Comparison of ENCODE assay signal across 9 mouse cellular contexts in genomic region chr4:120120276-120120675, GRCm38 (mm10). TPM values are rescaled to one million over a fixed set of nuclear protein-coding genes. Genes with fewer than 3 reads are reported as not detected.
DNase-seq lines count a peak whose midpoint lies in the region; ATAC-seq and TF ChIP-seq lines count a peak whose summit lies in the region.
"Had no signal": no experiment of that assay in that cellular context is flagged by ENCODE, and none has a peak within 500 bp of the region (broad histone marks: within the 10 kb centered on the region; RNA-seq: fewer than 3 reads in every experiment).

No protein-coding gene starts in this region.

- H3K9me3 ChIP-seq in liver, embryonic 12.5 days (replicated peaks) = no peaks in the 10 kb centered on the region
- H3K9me3 ChIP-seq in kidney, postnatal 0 days (replicated peaks; ENCODE audit: low read length) = no peaks in the 10 kb centered on the region
- H3K9me3 ChIP-seq: limb, embryonic 15.5 days had no signal

- no peaks in the 10 kb centered on the region for H3K36me3 ChIP-seq in liver, embryonic 12.5 days
- no peaks in the 10 kb centered on the region for H3K36me3 ChIP-seq in kidney, postnatal 0 days (ENCODE audit: insufficient read depth, low read length)
- H3K36me3 ChIP-seq: limb, embryonic 15.5 days had no signal

- H3K27me3 ChIP-seq in liver, embryonic 12.5 days (replicated peaks) = no peaks in the 10 kb centered on the region
- H3K27me3 ChIP-seq in kidney, postnatal 0 days (ENCODE audit: insufficient read depth, low read length) = no peaks in the 10 kb centered on the region

- no peak overlapping the region for H3K4me2 ChIP-seq in liver, embryonic 12.5 days
- H3K4me2 ChIP-seq in kidney, postnatal 0 days (ENCODE audit: low read length) = no peak overlapping the region
- H3K4me2 ChIP-seq: limb, embryonic 15.5 days had no signal

- H3K4me3 ChIP-seq in liver, embryonic 12.5 days = no peak overlapping the region
- H3K4me3 ChIP-seq in kidney, postnatal 0 days (replicated peaks; ENCODE audit: low read depth, low read length) = no peak overlapping the region
- H3K4me3 ChIP-seq: limb, embryonic 15.5 days had no signal

- peak; percentile 41 for DNase-seq in liver
- DNase-seq in Muller cell, postnatal 12 days (ENCODE audit: inconsistent ontology term) = peak; percentile 65
- peak; percentile 84 for DNase-seq in cerebellum, adult 9-10 months
- DNase-seq in gastrocnemius, postnatal 36 days = peak; percentile 41 to 46
- DNase-seq in kidney, postnatal 0 days (ENCODE audit: low spot score) = peak; percentile 58
- DNase-seq in mesoderm, embryonic 11.5 days (ENCODE audit: low read depth, low spot score) = peak; percentile 52
- peak; percentile 64 for DNase-seq in thymus, postnatal 25 days

- H3K9ac ChIP-seq in liver, embryonic 12.5 days = no peak overlapping the region
- no peak overlapping the region for H3K9ac ChIP-seq in kidney, postnatal 0 days (ENCODE audit: low read depth, low read length)
- H3K9ac ChIP-seq: limb, embryonic 15.5 days had no signal

- intact Hi-C loops in gastrocnemius, postnatal 36 days (cut with DNase I) = loop anchor here (10.0 kb wide), 1 partner anchor 205 kb away; no protein-coding TSS in a partner anchor

- ATAC-seq in liver, embryonic 12.5 days = no peak
- ATAC-seq in kidney, postnatal 0 days (replicated peaks; ENCODE audit: low FRiP score, low read depth) = no peak

- 25% methylated on average over 8 of the region's 8 CpGs for WGBS in liver, embryonic 12.5 days (ENCODE audit: insufficient replicate concordance)
- WGBS in kidney, postnatal 0 days = 29% methylated on average over 8 of the region's 8 CpGs

- no peaks in the 10 kb centered on the region for H3K4me1 ChIP-seq in liver, embryonic 12.5 days
- H3K4me1 ChIP-seq in kidney, postnatal 0 days (replicated peaks; ENCODE audit: insufficient read depth, low read length) = no peaks in the 10 kb centered on the region

- TF ChIP-seq CTCF in kidney, postnatal 0 days (IDR thresholded peaks at IDR 0.05; ENCODE audit: low read depth) = peak; percentile 89

- no peak overlapping the region for H3K27ac ChIP-seq in liver, embryonic 12.5 days
- no peak overlapping the region for H3K27ac ChIP-seq in kidney, postnatal 0 days
- H3K27ac ChIP-seq: limb, embryonic 15.5 days had no signal

RNA-seq across cellular contexts. Expression of gene Edn2, which starts 40.7 kb away (rescaled TPM):
- 0.15 and 0.35 TPM in 2 replicates for polyA plus RNA-seq in liver, embryonic 12.5 days (2016; fragmentation: Nextera tagmentation; extraction: Ambion mirVana)
- not detected for total RNA-seq in gastrocnemius, postnatal 36 days (2021)
- 0.09 TPM in 1 of 2 replicates, not detected in the other for polyA plus RNA-seq in kidney, postnatal 0 days (2015; fragmentation: Nextera tagmentation; extraction: Ambion mirVana)

RNA-seq across cellular contexts. Expression of gene AL607142.1, which starts 55.5 kb away (rescaled TPM):
- not detected in 2 replicates for polyA plus RNA-seq in liver, embryonic 12.5 days (2016; fragmentation: Nextera tagmentation; extraction: Ambion mirVana)
- total RNA-seq in gastrocnemius, postnatal 36 days (2021) = not detected
- not detected in 2 replicates for polyA plus RNA-seq in kidney, postnatal 0 days (2015; fragmentation: Nextera tagmentation; extraction: Ambion mirVana)
- polyA plus RNA-seq: limb, embryonic 15.5 days had no signal
